In genomic region chr3:92607392-92607791, GRCm38 (mm10) we compare ENCODE assay signal across 24 mouse cellular contexts. TPM values are rescaled to one million over a fixed set of nuclear protein-coding genes. Genes with fewer than 3 reads are reported as not detected.
"Had no signal": no experiment of that assay in that cellular context is flagged by ENCODE, and none has a peak within 500 bp of the region (broad histone marks: within the 10 kb centered on the region; RNA-seq: fewer than 3 reads in every experiment).

Gene 2210017I01Rik (minus strand): TSS chr3:92607492.

- H3K4me3 ChIP-seq: neural tube, embryonic 12.5 days; neural tube, embryonic 13.5 days; neural tube, embryonic 15.5 days; stomach, embryonic 15.5 days had no signal

- H3K9me3 ChIP-seq: neural tube, embryonic 12.5 days; neural tube, embryonic 13.5 days; neural tube, embryonic 15.5 days; stomach, embryonic 15.5 days had no signal

- H3K36me3 ChIP-seq: neural tube, embryonic 12.5 days; neural tube, embryonic 13.5 days; neural tube, embryonic 15.5 days; stomach, embryonic 15.5 days had no signal

- DNase-seq: retina, postnatal 1 day; right cerebral cortex, adult 18-20 months; right cerebral cortex, postnatal 14 days; right cerebral cortex, postnatal 25 days; right cerebral cortex, postnatal 4 days; spleen, adult 18-20 months; thymus, adult 18-20 months; thymus, adult 2 months; thymus, postnatal 14 days; thymus, postnatal 25 days; thymus, postnatal 36 days; thymus, postnatal 4 days had no signal

- H3K4me1 ChIP-seq: neural tube, embryonic 12.5 days; neural tube, embryonic 13.5 days; neural tube, embryonic 15.5 days; stomach, embryonic 15.5 days had no signal

- H3K27me3 ChIP-seq: neural tube, embryonic 12.5 days; neural tube, embryonic 13.5 days; neural tube, embryonic 15.5 days; stomach, embryonic 15.5 days had no signal

- H3K4me2 ChIP-seq: neural tube, embryonic 12.5 days; neural tube, embryonic 13.5 days; neural tube, embryonic 15.5 days; stomach, embryonic 15.5 days had no signal

- H3K9ac ChIP-seq: neural tube, embryonic 12.5 days; neural tube, embryonic 13.5 days; neural tube, embryonic 15.5 days; stomach, embryonic 15.5 days had no signal

- H3K27ac ChIP-seq: neural tube, embryonic 12.5 days; neural tube, embryonic 13.5 days; neural tube, embryonic 15.5 days; stomach, embryonic 15.5 days had no signal

RNA-seq across cellular contexts. Expression of gene 2210017I01Rik, which starts in this region (rescaled TPM):
- total RNA-seq: neutrophil, adult 5-6 weeks had no signal
- polyA plus RNA-seq: neural tube, embryonic 12.5 days; neural tube, embryonic 13.5 days; neural tube, embryonic 14.5 days; neural tube, embryonic 15.5 days; small intestine, adult 2 months; spleen, adult 2 months; stomach, embryonic 14.5 days; stomach, embryonic 15.5 days; stomach, embryonic 16.5 days; thymus, postnatal 0 days; urinary bladder, adult 2 months had no signal
